Mouse (Mus musculus): ENCODE measurements around the gene Lbx2. TPM values are rescaled to one million over a fixed set of nuclear protein-coding genes. Genes with fewer than 3 reads are reported as not detected.

Gene Lbx2
- polyA plus RNA-seq, 1 experiment from 2014 or later, result not detected

- H3K4me3 ChIP-seq (replicated peaks; ENCODE audit: low read depth, low read length), result peak overlapping the region; percentile 67
- ATAC-seq (ENCODE audit: low FRiP score, low TSS enrichment) (peak; percentile 95), DNase-seq (peak; percentile 100)
- H3K9ac ChIP-seq (replicated peaks; ENCODE audit: low read length), result peak overlapping the region; percentile 76
- peak overlapping the region; percentile 93 for H3K27ac ChIP-seq (replicated peaks; ENCODE audit: low read depth, low read length)
- H3K27me3 ChIP-seq (ENCODE audit: control insufficient read depth, insufficient read depth, low read length), result peaks cover 40% of the 10 kb centered on the region
- H3K4me2 ChIP-seq (ENCODE audit: low read length), result peak overlapping the region; percentile 96
- H3K9me3 ChIP-seq (ENCODE audit: control insufficient read depth, low read length), result no peaks in the 10 kb centered on the region
- WGBS, result under 1% methylated on average over 46 of the region's 46 CpGs
- H3K36me3 ChIP-seq (ENCODE audit: control insufficient read depth, insufficient read depth, low read length), result peaks cover 20% of the 10 kb centered on the region
- H3K4me1 ChIP-seq (ENCODE audit: control insufficient read depth, insufficient read depth, low read length), result peaks cover 14% of the 10 kb centered on the region
Measured at GRCm38 (mm10) chr6:83078324-83078858, 7.8 kb upstream of the Lbx2 start.

GRCm38 (mm10) chr6:83080210-83080609 is 6.0 kb upstream of the Lbx2 start:
- WGBS, result 95% methylated on average over 5 of the region's 5 CpGs
- Histone ChIP-seq H3K9me3 (ENCODE audit: control insufficient read depth, low read length) (no peaks in the 10 kb centered on the region), H3K4me3 (replicated peaks; ENCODE audit: low read depth, low read length) (no peak overlapping the region), H3K9ac (replicated peaks; ENCODE audit: low read length) (no peak overlapping the region), H3K36me3 (ENCODE audit: control insufficient read depth, insufficient read depth, low read length) (peaks cover 20% of the 10 kb centered on the region), H3K27ac (replicated peaks; ENCODE audit: low read depth, low read length) (no peak overlapping the region), H3K4me1 (ENCODE audit: control insufficient read depth, insufficient read depth, low read length) (peaks cover 14% of the 10 kb centered on the region), H3K27me3 (ENCODE audit: control insufficient read depth, insufficient read depth, low read length) (peaks cover 40% of the 10 kb centered on the region), H3K4me2 (ENCODE audit: low read length) (no peak overlapping the region)
- DNase-seq, result no peak
- ATAC-seq (ENCODE audit: low FRiP score, low TSS enrichment), result no peak

- Histone ChIP-seq H3K4me1 (ENCODE audit: control insufficient read depth, insufficient read depth, low read length) (peaks cover 9% of the 10 kb centered on the region), H3K9me3 (ENCODE audit: control insufficient read depth, low read length) (no peaks in the 10 kb centered on the region), H3K4me3 (replicated peaks; ENCODE audit: low read depth, low read length) (no peak overlapping the region), H3K36me3 (ENCODE audit: control insufficient read depth, insufficient read depth, low read length) (peaks cover 20% of the 10 kb centered on the region), H3K27me3 (ENCODE audit: control insufficient read depth, insufficient read depth, low read length) (peaks cover 58% of the 10 kb centered on the region), H3K27ac (replicated peaks; ENCODE audit: low read depth, low read length) (no peak overlapping the region), H3K9ac (replicated peaks; ENCODE audit: low read length) (no peak overlapping the region), H3K4me2 (ENCODE audit: low read length) (no peak overlapping the region)
- no peak for ATAC-seq (ENCODE audit: low FRiP score, low TSS enrichment)
- no peak for DNase-seq
- 12% methylated on average over 5 of the region's 5 CpGs for WGBS
Measured at GRCm38 (mm10) chr6:83083497-83083896, 2.7 kb upstream of the Lbx2 start.

GRCm38 (mm10) chr6:83084477-83084876 is 1.7 kb upstream of the Lbx2 start:
- H3K4me2 ChIP-seq (ENCODE audit: low read length), result no peak overlapping the region
- ATAC-seq (ENCODE audit: low FRiP score, low TSS enrichment) (no peak), DNase-seq (no peak)
- peaks cover 3% of the 10 kb centered on the region for H3K4me1 ChIP-seq (ENCODE audit: control insufficient read depth, insufficient read depth, low read length)
- peaks cover 66% of the 10 kb centered on the region for H3K27me3 ChIP-seq (ENCODE audit: control insufficient read depth, insufficient read depth, low read length)
- 6% methylated on average over 6 of the region's 6 CpGs for WGBS
- H3K9ac ChIP-seq (replicated peaks; ENCODE audit: low read length), result no peak overlapping the region
- H3K9me3 ChIP-seq (ENCODE audit: control insufficient read depth, low read length), result no peaks in the 10 kb centered on the region
- no peak overlapping the region for H3K27ac ChIP-seq (replicated peaks; ENCODE audit: low read depth, low read length)
- no peak overlapping the region for H3K4me3 ChIP-seq (replicated peaks; ENCODE audit: low read depth, low read length)
- H3K36me3 ChIP-seq (ENCODE audit: control insufficient read depth, insufficient read depth, low read length), result peaks cover 20% of the 10 kb centered on the region

- ATAC-seq (ENCODE audit: low FRiP score, low TSS enrichment), result no peak
- WGBS, result under 1% methylated on average over 47 of the region's 47 CpGs
- H3K4me3 ChIP-seq (replicated peaks; ENCODE audit: low read depth, low read length), result no peak overlapping the region; the same call in 1 of the 2 replicates
- H3K9me3 ChIP-seq (ENCODE audit: control insufficient read depth, low read length), result no peaks in the 10 kb centered on the region
- H3K27ac ChIP-seq (replicated peaks; ENCODE audit: low read depth, low read length), result no peak overlapping the region
- peak overlapping the region; percentile 25; the same call in 1 of the 2 replicates for H3K4me2 ChIP-seq (ENCODE audit: low read length)
- H3K27me3 ChIP-seq (ENCODE audit: control insufficient read depth, insufficient read depth, low read length), result peaks cover 82% of the 10 kb centered on the region
- H3K4me1 ChIP-seq (ENCODE audit: control insufficient read depth, insufficient read depth, low read length), result no peaks in the 10 kb centered on the region
- no peak overlapping the region for H3K9ac ChIP-seq (replicated peaks; ENCODE audit: low read length)
- DNase-seq, result no peak
- H3K36me3 ChIP-seq (ENCODE audit: control insufficient read depth, insufficient read depth, low read length), result peaks cover 2% of the 10 kb centered on the region; the same call in 1 of the 2 replicates
Measured at GRCm38 (mm10) chr6:83087205-83087925, 1.2 kb downstream of the Lbx2 start.

- H3K27ac ChIP-seq (replicated peaks; ENCODE audit: low read depth, low read length), result no peak overlapping the region
- H3K4me2 ChIP-seq (ENCODE audit: low read length), result peak overlapping the region; percentile 25; the same call in 1 of the 2 replicates
- no peak overlapping the region for H3K9ac ChIP-seq (replicated peaks; ENCODE audit: low read length)
- no peak for DNase-seq
- no peak overlapping the region; the same call in 1 of the 2 replicates for H3K4me3 ChIP-seq (replicated peaks; ENCODE audit: low read depth, low read length)
- no peak for ATAC-seq (ENCODE audit: low FRiP score, low TSS enrichment)
- H3K27me3 ChIP-seq (ENCODE audit: control insufficient read depth, insufficient read depth, low read length), result peaks cover 76% of the 10 kb centered on the region
- H3K36me3 ChIP-seq (ENCODE audit: control insufficient read depth, insufficient read depth, low read length), result no peaks in the 10 kb centered on the region
- 3% methylated on average over 9 of the region's 9 CpGs for WGBS
- no peaks in the 10 kb centered on the region for H3K9me3 ChIP-seq (ENCODE audit: control insufficient read depth, low read length)
- H3K4me1 ChIP-seq (ENCODE audit: control insufficient read depth, insufficient read depth, low read length), result no peaks in the 10 kb centered on the region
Measured at GRCm38 (mm10) chr6:83087926-83088260, 1.7 kb downstream of the Lbx2 start.

GRCm38 (mm10) chr6:83092416-83093127 is 6.4 kb downstream of the Lbx2 start:
- WGBS, result 48% methylated on average over 6 of the region's 6 CpGs
- DNase-seq, result no peak

GRCm38 (mm10) chr6:83095968-83096367 is 9.8 kb downstream of the Lbx2 start:
- Histone ChIP-seq H3K4me1 (ENCODE audit: control insufficient read depth, insufficient read depth, low read length) (0 out of 2 replicates have a peak, but pooled peaks cover 4% of the 10 kb centered on the region), H3K4me2 (ENCODE audit: low read length) (no peak overlapping the region), H3K9ac (replicated peaks; ENCODE audit: low read length) (no peak overlapping the region), H3K36me3 (ENCODE audit: control insufficient read depth, insufficient read depth, low read length) (no peaks in the 10 kb centered on the region), H3K9me3 (ENCODE audit: control insufficient read depth, low read length) (no peaks in the 10 kb centered on the region), H3K27me3 (ENCODE audit: control insufficient read depth, insufficient read depth, low read length) (peaks cover 5% of the 10 kb centered on the region; the same call in 1 of the 2 replicates), H3K27ac (replicated peaks; ENCODE audit: low read depth, low read length) (no peak overlapping the region), H3K4me3 (replicated peaks; ENCODE audit: low read depth, low read length) (no peak overlapping the region)
- ATAC-seq (ENCODE audit: low FRiP score, low TSS enrichment), result no peak
- no peak for DNase-seq
- 37% methylated on average over 6 of the region's 6 CpGs for WGBS

More at GRCm38 (mm10) chr6:83092416-83093127, 6.4 kb downstream of the Lbx2 start:
- no peak for ATAC-seq (ENCODE audit: low FRiP score, low TSS enrichment)
- Histone ChIP-seq H3K4me3 (replicated peaks; ENCODE audit: low read depth, low read length) (no peak overlapping the region), H3K36me3 (ENCODE audit: control insufficient read depth, insufficient read depth, low read length) (no peaks in the 10 kb centered on the region), H3K27me3 (ENCODE audit: control insufficient read depth, insufficient read depth, low read length) (peaks cover 33% of the 10 kb centered on the region), H3K4me2 (ENCODE audit: low read length) (no peak overlapping the region), H3K9me3 (ENCODE audit: control insufficient read depth, low read length) (no peaks in the 10 kb centered on the region), H3K4me1 (ENCODE audit: control insufficient read depth, insufficient read depth, low read length) (no peaks in the 10 kb centered on the region), H3K27ac (replicated peaks; ENCODE audit: low read depth, low read length) (no peak overlapping the region), H3K9ac (replicated peaks; ENCODE audit: low read length) (no peak overlapping the region)
